Mouse (Mus musculus): ENCODE data around the gene Rfc4. TPM values are rescaled to one million over a fixed set of nuclear protein-coding genes. Genes with fewer than 3 reads are reported as not detected.

Rfc4 gene
- polyA plus RNA-seq, 1 experiment = 0.48 TPM

- WGBS = 87% methylated on average over 5 of the region's 5 CpGs
- no peak for DNase-seq
- TF ChIP-seq CTCF (conservative IDR thresholded peaks at IDR 0.05; ENCODE audit: insufficient read depth, insufficient read length, low read depth, low read length) (no peak), POLR2A (IDR thresholded peaks at IDR 0.05; ENCODE audit: low read depth, low read length) (no peak)
Observed at GRCm38 (mm10) chr16:23154261-23154660, 26.7 kb upstream of the Rfc4 start.

GRCm38 (mm10) chr16:23151423-23151822 lies 23.9 kb upstream of the Rfc4 start:
- WGBS = 10% methylated on average over 2 of the region's 2 CpGs
- Histone ChIP-seq H3K4me1 (ENCODE audit: control insufficient read depth, insufficient read depth, low read length) (no peaks in the 10 kb centered on the region), H3K27me3 (replicated peaks; ENCODE audit: control insufficient read depth, insufficient read depth, low read length) (no peaks in the 10 kb centered on the region), H3K36me3 (ENCODE audit: control insufficient read depth, insufficient read depth, low read length) (no peaks in the 10 kb centered on the region), H3K4me3 (ENCODE audit: insufficient read depth, low read depth, low read length) (no peak overlapping the region), H3K27ac (ENCODE audit: insufficient read depth, low read depth, low read length) (no peak overlapping the region)
- TF ChIP-seq POLR2A (IDR thresholded peaks at IDR 0.05; ENCODE audit: low read depth, low read length) (no peak), CTCF (conservative IDR thresholded peaks at IDR 0.05; ENCODE audit: insufficient read depth, insufficient read length, low read depth, low read length) (peak; percentile 67)
- peak; percentile 74 for DNase-seq

More at GRCm38 (mm10) chr16:23154261-23154660, 26.7 kb upstream of the Rfc4 start:
- no peak overlapping the region for H3K27ac ChIP-seq (ENCODE audit: insufficient read depth, low read depth, low read length)
- H3K36me3 ChIP-seq (ENCODE audit: control insufficient read depth, insufficient read depth, low read length) = no peaks in the 10 kb centered on the region
- H3K4me1 ChIP-seq (ENCODE audit: control insufficient read depth, insufficient read depth, low read length) = no peaks in the 10 kb centered on the region
- H3K4me3 ChIP-seq (ENCODE audit: insufficient read depth, low read depth, low read length) = no peak overlapping the region
- no peaks in the 10 kb centered on the region for H3K27me3 ChIP-seq (replicated peaks; ENCODE audit: control insufficient read depth, insufficient read depth, low read length)

GRCm38 (mm10) chr16:23149396-23149795 lies 21.9 kb upstream of the Rfc4 start:
- Histone ChIP-seq H3K36me3 (ENCODE audit: control insufficient read depth, insufficient read depth, low read length) (no peaks in the 10 kb centered on the region), H3K27ac (ENCODE audit: insufficient read depth, low read depth, low read length) (no peak overlapping the region), H3K4me1 (ENCODE audit: control insufficient read depth, insufficient read depth, low read length) (no peaks in the 10 kb centered on the region), H3K4me3 (ENCODE audit: insufficient read depth, low read depth, low read length) (no peak overlapping the region), H3K27me3 (replicated peaks; ENCODE audit: control insufficient read depth, insufficient read depth, low read length) (no peaks in the 10 kb centered on the region)
- TF ChIP-seq CTCF (conservative IDR thresholded peaks at IDR 0.05; ENCODE audit: insufficient read depth, insufficient read length, low read depth, low read length) = no peak
- TF ChIP-seq POLR2A (IDR thresholded peaks at IDR 0.05; ENCODE audit: low read depth, low read length) = no peak
- 75% methylated on average over 8 of the region's 8 CpGs for WGBS
- no peak for DNase-seq

GRCm38 (mm10) chr16:23148936-23149335 lies 21.4 kb upstream of the Rfc4 start:
- Histone ChIP-seq H3K4me3 (ENCODE audit: insufficient read depth, low read depth, low read length) (no peak overlapping the region), H3K36me3 (ENCODE audit: control insufficient read depth, insufficient read depth, low read length) (no peaks in the 10 kb centered on the region), H3K27me3 (replicated peaks; ENCODE audit: control insufficient read depth, insufficient read depth, low read length) (no peaks in the 10 kb centered on the region), H3K4me1 (ENCODE audit: control insufficient read depth, insufficient read depth, low read length) (no peaks in the 10 kb centered on the region), H3K27ac (ENCODE audit: insufficient read depth, low read depth, low read length) (no peak overlapping the region)
- WGBS = 66% methylated on average over 2 of the region's 2 CpGs
- TF ChIP-seq CTCF (conservative IDR thresholded peaks at IDR 0.05; ENCODE audit: insufficient read depth, insufficient read length, low read depth, low read length) (no peak), POLR2A (IDR thresholded peaks at IDR 0.05; ENCODE audit: low read depth, low read length) (no peak)
- no peak for DNase-seq

- Histone ChIP-seq H3K4me1 (ENCODE audit: control insufficient read depth, insufficient read depth, low read length) (no peaks in the 10 kb centered on the region), H3K27me3 (replicated peaks; ENCODE audit: control insufficient read depth, insufficient read depth, low read length) (no peaks in the 10 kb centered on the region), H3K36me3 (ENCODE audit: control insufficient read depth, insufficient read depth, low read length) (no peaks in the 10 kb centered on the region), H3K27ac (ENCODE audit: insufficient read depth, low read depth, low read length) (no peak within 1 kb of the TSS), H3K4me3 (ENCODE audit: insufficient read depth, low read depth, low read length) (no peak within 1 kb of the TSS)
- DNase-seq = no peak
- WGBS = 91% methylated on average over 3 of the region's 3 CpGs
- TF ChIP-seq POLR2A (IDR thresholded peaks at IDR 0.05; ENCODE audit: low read depth, low read length) (no peak), CTCF (conservative IDR thresholded peaks at IDR 0.05; ENCODE audit: insufficient read depth, insufficient read length, low read depth, low read length) (no peak)
Observed at GRCm38 (mm10) chr16:23146280-23146679, 18.7 kb upstream of the Rfc4 start, which contains the start of gene Adipoq. Adipoq (plus strand) TSS chr16:23146536.

GRCm38 (mm10) chr16:23145211-23145610 lies 17.7 kb upstream of the Rfc4 start:
- H3K27me3 ChIP-seq (replicated peaks; ENCODE audit: control insufficient read depth, insufficient read depth, low read length) = no peaks in the 10 kb centered on the region
- no peaks in the 10 kb centered on the region for H3K4me1 ChIP-seq (ENCODE audit: control insufficient read depth, insufficient read depth, low read length)
- whole genome bisulfite sequencing = 80% methylated on average over 5 of the region's 5 CpGs
- DNase-seq = no peak
- TF ChIP-seq POLR2A (IDR thresholded peaks at IDR 0.05; ENCODE audit: low read depth, low read length) (no peak), CTCF (conservative IDR thresholded peaks at IDR 0.05; ENCODE audit: insufficient read depth, insufficient read length, low read depth, low read length) (no peak)
- H3K36me3 ChIP-seq (ENCODE audit: control insufficient read depth, insufficient read depth, low read length) = no peaks in the 10 kb centered on the region
- H3K4me3 ChIP-seq (ENCODE audit: insufficient read depth, low read depth, low read length) = no peak overlapping the region
- no peak overlapping the region for H3K27ac ChIP-seq (ENCODE audit: insufficient read depth, low read depth, low read length)

GRCm38 (mm10) chr16:23144326-23144725 lies 16.8 kb upstream of the Rfc4 start:
- Histone ChIP-seq H3K27me3 (replicated peaks; ENCODE audit: control insufficient read depth, insufficient read depth, low read length) (no peaks in the 10 kb centered on the region), H3K27ac (ENCODE audit: insufficient read depth, low read depth, low read length) (no peak overlapping the region), H3K36me3 (ENCODE audit: control insufficient read depth, insufficient read depth, low read length) (no peaks in the 10 kb centered on the region), H3K4me3 (ENCODE audit: insufficient read depth, low read depth, low read length) (no peak overlapping the region), H3K4me1 (ENCODE audit: control insufficient read depth, insufficient read depth, low read length) (no peaks in the 10 kb centered on the region)
- DNase-seq = no peak
- WGBS = 88% methylated on average over 7 of the region's 7 CpGs
- TF ChIP-seq CTCF (conservative IDR thresholded peaks at IDR 0.05; ENCODE audit: insufficient read depth, insufficient read length, low read depth, low read length) (no peak), POLR2A (IDR thresholded peaks at IDR 0.05; ENCODE audit: low read depth, low read length) (no peak)
